Mouse (Mus musculus) 3T3-L1 (cell line): Measurements from ENCODE around the gene Mfap5.
"Not testable (repeated sequence)": the region's sequence is repeated elsewhere in the genome, so short reads cannot be mapped to it uniquely, and the experiment has no call there.

ENCODE experiments used
- DNase-seq: peaks from one replicate; pipeline ENCODE4 v3.0.0-alpha.2; 2015; ENCODE audit warnings: low read depth, low spot score

Gene Mfap5

GRCm38 (mm10) chr6:122512914-122513878 lies 7.6 kb downstream of the Mfap5 start:
- DNase-seq = peak; percentile 38

GRCm38 (mm10) chr6:122514312-122514711 lies 8.7 kb downstream of the Mfap5 start:
- DNase-seq = no peak

- not testable (repeated sequence) for DNase-seq
Measured at GRCm38 (mm10) chr6:122515762-122516161, 10.1 kb downstream of the Mfap5 start.

GRCm38 (mm10) chr6:122517668-122518067 lies 12.0 kb downstream of the Mfap5 start:
- DNase-seq = no peak

DNA sequence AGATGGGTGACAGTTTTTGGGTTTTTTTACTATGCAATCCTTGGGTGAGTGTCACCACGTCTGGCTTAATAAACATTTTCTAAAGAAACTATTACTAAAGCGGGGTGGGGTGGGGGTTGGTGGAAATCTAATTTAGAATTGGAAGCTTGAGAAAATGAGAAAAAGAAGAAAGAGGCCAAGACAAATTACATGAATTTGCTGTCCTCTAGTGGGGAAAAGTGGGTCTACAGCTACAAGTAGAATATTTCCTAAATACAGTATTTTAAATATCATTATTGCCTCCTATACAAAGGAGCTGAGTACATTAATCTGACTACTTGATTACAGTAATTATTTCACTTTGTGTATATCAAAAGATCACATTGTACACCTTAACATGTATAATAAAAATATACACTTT lies 13.7 kb downstream of the Mfap5 start:
- DNase-seq = peak; percentile 69

DNA sequence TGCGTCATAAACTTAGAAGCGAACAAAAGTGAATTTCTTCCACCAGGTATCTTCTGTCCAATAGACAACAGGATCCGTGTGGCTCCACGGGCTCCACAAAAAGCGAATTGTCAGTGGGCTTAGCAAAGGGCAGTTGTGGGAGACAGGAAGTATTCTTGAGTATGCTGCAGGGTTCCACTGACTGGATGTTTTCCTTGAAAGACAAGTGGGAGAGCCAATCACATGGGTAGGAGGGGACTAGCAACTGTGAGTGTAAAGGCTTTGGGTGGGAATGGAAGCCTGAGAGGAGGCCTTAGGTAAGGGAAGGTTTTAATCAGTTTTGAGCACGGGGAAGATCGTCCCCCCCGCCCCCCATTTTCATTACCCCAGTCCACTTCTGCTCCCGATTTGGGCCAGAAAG lies 16.9 kb downstream of the Mfap5 start:
- peak; percentile 56 for DNase-seq

GRCm38 (mm10) chr6:122523289-122523688 lies 17.6 kb downstream of the Mfap5 start:
- DNase-seq = no peak

GRCm38 (mm10) chr6:122527596-122527995 lies 22.0 kb downstream of the Mfap5 start:
- no peak for DNase-seq

DNA sequence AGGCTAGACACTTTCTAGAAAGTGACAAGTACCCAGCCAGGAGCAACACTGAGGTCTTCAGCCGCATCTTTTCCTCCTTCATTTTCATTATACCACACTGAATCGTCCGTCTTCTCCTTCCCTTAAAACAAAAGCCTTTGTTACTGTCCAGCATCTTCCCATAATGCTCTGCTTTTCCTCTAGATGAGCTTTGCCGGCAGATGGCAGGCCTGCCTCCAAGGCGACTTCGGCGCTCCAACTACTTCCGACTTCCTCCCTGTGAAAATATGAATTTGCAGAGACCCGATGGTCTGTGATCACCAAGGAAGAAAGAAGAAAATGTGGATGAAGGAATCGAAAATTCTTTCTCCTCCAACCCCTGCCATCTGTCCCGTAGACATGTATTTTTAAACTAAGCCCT lies 22.5 kb downstream of the Mfap5 start:
- DNase-seq = no peak

GRCm38 (mm10) chr6:122531466-122532174 lies 26.0 kb downstream of the Mfap5 start:
- DNase-seq = peak; percentile 74

- peak; percentile 55 for DNase-seq
Measured at GRCm38 (mm10) chr6:122532883-122533302, 27.2 kb downstream of the Mfap5 start.

GRCm38 (mm10) chr6:122534032-122534431 lies 28.4 kb downstream of the Mfap5 start:
- no peak for DNase-seq

DNA sequence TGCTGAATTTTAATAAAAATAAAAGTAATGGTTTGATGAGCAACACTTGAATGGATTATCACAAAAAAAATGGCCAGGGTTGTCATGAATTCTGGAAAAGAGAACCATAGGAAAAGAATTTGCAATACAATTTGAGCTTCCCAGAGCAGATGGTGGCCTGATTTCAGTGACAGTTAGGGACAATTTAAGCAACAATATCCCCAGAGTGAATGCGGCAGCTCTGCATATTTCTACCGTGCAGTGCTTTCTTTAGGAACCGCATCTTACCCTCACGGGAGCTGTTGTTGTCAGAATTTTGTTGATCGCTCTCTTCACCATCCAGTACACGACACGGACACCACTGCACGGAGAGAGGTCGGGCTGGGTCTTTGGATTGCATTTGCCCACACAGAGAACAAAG lies 33.9 kb downstream of the Mfap5 start:
- no peak for DNase-seq

GRCm38 (mm10) chr6:122542459-122542858 lies 36.8 kb downstream of the Mfap5 start:
- not testable (repeated sequence) for DNase-seq

DNA sequence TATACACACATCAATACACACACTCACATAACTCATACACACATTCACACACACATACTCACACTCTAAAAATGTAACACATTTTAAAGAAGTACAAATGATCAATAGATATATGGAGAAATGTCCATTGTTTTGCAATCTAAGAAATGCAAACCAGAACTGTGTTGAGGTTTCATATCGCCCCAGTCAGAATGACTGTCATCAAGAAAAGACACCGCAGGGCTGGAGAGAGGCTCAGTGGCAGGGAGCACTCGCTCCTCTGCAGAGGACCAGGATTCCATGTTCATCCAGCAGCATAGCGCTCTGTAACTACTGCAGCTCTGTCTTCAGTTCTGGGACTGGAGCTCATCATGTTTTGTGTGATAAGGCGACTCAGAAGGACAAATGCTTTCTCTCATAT lies 37.9 kb downstream of the Mfap5 start:
- DNase-seq = no peak

- DNase-seq = no peak
Measured at GRCm38 (mm10) chr6:122544672-122545071, 39.0 kb downstream of the Mfap5 start.

DNA sequence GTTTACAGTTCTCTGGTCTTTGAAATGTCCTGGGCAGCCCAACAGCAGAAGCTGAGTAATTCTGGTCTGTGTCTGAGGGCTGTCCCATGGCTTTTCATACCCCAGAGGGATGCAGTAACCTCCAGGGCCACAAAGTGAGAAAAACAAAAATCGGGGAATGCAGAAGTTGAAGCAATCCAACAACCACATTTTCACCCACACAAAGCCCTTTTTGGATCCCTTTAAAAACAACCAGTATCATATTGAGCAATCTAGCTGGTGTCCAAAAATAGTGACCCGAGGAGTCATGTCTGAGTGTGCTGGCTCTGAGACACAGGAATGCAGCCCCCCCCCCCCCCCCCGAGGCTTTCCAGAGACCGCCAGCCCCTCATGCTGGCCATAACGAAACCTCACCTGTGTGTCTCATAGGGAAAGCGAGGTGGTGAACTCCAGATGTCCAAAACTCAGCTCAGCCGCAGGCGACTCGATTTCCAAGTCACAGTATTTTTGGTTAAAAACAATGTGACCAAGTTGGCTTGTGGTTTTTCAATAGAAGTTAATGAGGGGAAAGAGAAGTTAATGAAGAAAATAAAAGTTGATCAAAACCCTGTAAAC lies 39.7 kb downstream of the Mfap5 start:
- peak; percentile 71 for DNase-seq

DNA sequence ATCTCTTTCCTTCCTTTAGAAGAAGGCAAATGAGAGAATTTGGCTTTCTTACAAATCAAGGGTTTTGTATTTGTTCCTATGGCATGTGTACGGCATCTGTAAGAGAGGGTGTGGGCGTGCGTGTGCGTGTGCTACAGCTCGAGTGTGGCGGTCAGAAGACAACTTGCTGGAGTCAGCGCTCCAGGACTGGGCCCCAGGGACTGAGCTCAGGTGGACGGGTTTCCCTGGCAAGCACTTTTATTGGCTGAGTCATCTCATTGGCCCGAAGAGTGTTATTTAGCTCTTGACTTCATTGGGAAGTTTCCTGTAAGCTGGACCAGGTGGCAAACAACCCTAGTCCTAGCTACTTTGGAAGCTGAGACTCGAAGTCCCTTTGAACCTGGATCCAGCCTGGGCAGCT lies 40.3 kb downstream of the Mfap5 start:
- DNase-seq = peak; percentile 59

DNA sequence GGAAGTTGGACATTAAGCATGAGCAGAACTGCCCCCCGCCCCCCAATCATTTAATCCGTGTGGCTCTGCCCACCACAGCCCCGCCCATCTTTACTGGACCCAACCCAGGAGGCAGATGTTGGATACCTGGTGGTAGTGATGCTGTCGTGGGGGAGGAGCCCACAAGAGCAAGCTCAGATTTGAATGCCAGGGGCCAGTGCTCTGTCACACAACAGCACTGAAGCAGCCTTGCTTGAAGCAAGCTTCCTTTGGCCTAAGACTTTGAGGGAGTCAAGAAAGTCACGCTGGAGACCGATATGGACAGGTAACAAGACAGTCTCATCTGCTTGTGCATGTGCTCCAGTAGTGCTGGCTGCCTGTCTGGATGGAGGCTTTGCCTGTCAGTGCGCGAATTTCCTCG lies 48.0 kb downstream of the Mfap5 start, which contains the start of gene Aicda:
Gene Aicda (plus strand): TSS at position 196 of the 400 bp plus-strand sequence.
- no peak for DNase-seq

- no peak for DNase-seq
Measured at GRCm38 (mm10) chr6:122554102-122554501, 48.5 kb downstream of the Mfap5 start.

DNA sequence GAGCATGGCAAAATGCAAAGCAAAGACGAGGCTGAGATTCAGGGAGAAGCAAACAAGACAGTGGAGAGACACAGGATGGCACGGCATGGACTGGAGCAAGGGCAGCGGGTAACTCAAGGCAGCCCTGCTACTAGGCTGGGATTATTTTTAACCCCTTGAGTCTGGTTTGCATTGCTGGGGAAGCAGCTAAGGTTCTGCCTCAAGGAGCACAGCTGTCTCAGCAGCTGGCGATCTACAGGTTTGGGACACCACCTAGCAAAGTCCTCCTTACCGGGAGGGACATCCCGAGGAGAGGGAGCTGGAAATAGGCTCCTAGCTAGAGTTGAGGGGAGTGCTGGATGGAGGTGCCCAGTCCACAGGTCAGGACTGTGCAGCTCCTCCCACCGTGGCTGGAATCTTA lies 49.6 kb downstream of the Mfap5 start:
- DNase-seq = no peak

DNA sequence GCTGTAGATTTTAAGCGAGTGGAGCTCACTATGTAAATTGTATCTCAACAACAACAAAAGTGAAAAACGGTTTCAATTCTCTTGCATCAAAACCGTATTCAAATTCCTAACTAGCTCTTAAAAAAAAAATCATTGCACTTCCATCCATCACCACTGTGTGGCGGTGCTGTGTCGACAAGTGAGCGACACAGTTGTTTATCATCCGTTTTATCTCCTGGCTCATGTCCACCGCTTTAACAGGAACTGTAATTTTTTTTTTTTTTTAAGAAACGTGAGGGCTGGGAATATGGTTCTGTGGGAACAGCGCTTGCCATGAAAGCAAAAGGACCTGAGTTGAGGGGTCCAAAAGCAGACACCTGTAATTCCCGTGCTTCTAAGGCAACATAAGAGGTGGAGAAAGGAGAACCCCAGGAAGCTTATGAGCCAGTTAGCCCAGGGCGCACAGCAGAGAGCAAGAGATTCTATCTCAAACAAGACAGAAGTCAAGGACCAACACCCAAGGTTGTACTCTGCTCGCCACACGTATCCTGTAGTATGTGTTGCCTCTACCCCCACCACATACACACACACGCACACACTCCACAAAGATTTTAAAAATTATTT lies 51.4 kb downstream of the Mfap5 start:
- peak; percentile 82 for DNase-seq
